Mouse (Mus musculus) spleen, adult 2 months (tissue): ENCODE measurements around the gene Pkmyt1. TPM values are rescaled to one million over a fixed set of nuclear protein-coding genes. Genes with fewer than 3 reads are reported as not detected.

Experiments
- DNase-seq, 2 experiments: peaks; one replicate each; pipeline versions ENCODE4 v3.0.0 to v3.0.0-alpha.2; 2012 to 2021; ENCODE audit warnings: low spot score in 2 of 2, low read depth in 1 of 2
- H3K27ac ChIP-seq: fragments of 200-500 bp; 2 replicates; pipeline ENCODE4 v1.5.1; 2012; ENCODE audit warnings: low read length, inconsistent platforms; ENCODE audit not compliant: insufficient read depth
- H3K27me3 ChIP-seq: fragments of 200-500 bp; 2 replicates; pipeline ENCODE4 v1.6.1; 2012; ENCODE audit warnings: mild to moderate bottlenecking, moderate library complexity, low read length, inconsistent platforms; ENCODE audit not compliant: control insufficient read depth, insufficient read depth
- H3K36me3 ChIP-seq: fragments of 200-500 bp; 2 replicates; pipeline ENCODE4 v1.6.1; 2012; ENCODE audit warnings: mild to moderate bottlenecking, low read length, inconsistent platforms; ENCODE audit not compliant: control insufficient read depth, insufficient read depth
- H3K4me1 ChIP-seq: fragments of 200-500 bp; 2 replicates; pipeline ENCODE4 v1.6.1; 2011; ENCODE audit warnings: inconsistent platforms; ENCODE audit not compliant: control insufficient read depth, insufficient read depth, insufficient read length
- H3K4me3 ChIP-seq: fragments of 200-500 bp; 2 replicates; pipeline ENCODE4 v1.5.1; 2011; ENCODE audit warnings: mild to moderate bottlenecking, inconsistent platforms; ENCODE audit not compliant: insufficient read depth, insufficient read length; ENCODE audit errors: extremely low read depth
- CTCF ChIP-seq: fragments of 200-500 bp; IDR thresholded peaks from 2 replicates; pipeline ENCODE4 v1.5.1; 2011; ENCODE audit warnings: mild to moderate bottlenecking, inconsistent platforms; ENCODE audit not compliant: insufficient read depth, insufficient read length, insufficient replicate concordance; ENCODE audit errors: extremely low read depth
- POLR2A ChIP-seq: fragments of 200-500 bp; IDR thresholded peaks from 2 replicates; pipeline ENCODE4 v1.6.1; 2011; ENCODE audit warnings: low read depth, low read length, inconsistent platforms
- WGBS: fragments of 180-500 bp; shearing (Covaris S2); methylation state at CpG from one replicate; pipeline ENCODE4 v1.1.7; 2018; 5-methylcytosine and 5-hydroxymethylcytosine counted together
- polyA plus RNA-seq: library from polyadenylated mRNA; depleted of rRNA; stranded (reverse); fragments of >200 nt; gene quantifications from 2 replicates; pipeline ENCODE4 v1.2.3, GENCODE M21; 2012

The Pkmyt1 gene
- polyA plus RNA-seq, 1 experiment = 48.3 TPM

GRCm38 (mm10) chr17:23746767-23747166 is 20.6 kb downstream of the Pkmyt1 start:
- Histone ChIP-seq H3K27me3 (peaks cover 19% of the 10 kb centered on the region), H3K36me3 (no peaks in the 10 kb centered on the region), H3K4me3 (no peak overlapping the region), H3K27ac (no peak overlapping the region; the same call in 1 of the 2 replicates), H3K4me1 (peaks cover 19% of the 10 kb centered on the region)
- DNase-seq = no peak
- TF ChIP-seq CTCF (no peak), POLR2A (no peak)
- WGBS = 61% methylated on average over 3 of the region's 3 CpGs

GRCm38 (mm10) chr17:23747471-23747870 is 21.3 kb downstream of the Pkmyt1 start:
- TF ChIP-seq POLR2A = no peak
- no peak for TF ChIP-seq CTCF
- no peaks in the 10 kb centered on the region for H3K36me3 ChIP-seq
- peaks cover 12% of the 10 kb centered on the region; the same call in 1 of the 2 replicates for H3K27me3 ChIP-seq
- DNase-seq = no peak
- no peak overlapping the region for H3K27ac ChIP-seq
- peaks cover 13% of the 10 kb centered on the region for H3K4me1 ChIP-seq
- WGBS = 81% methylated on average over 3 of the region's 3 CpGs
- no peak overlapping the region for H3K4me3 ChIP-seq

GRCm38 (mm10) chr17:23748026-23748425 is 21.9 kb downstream of the Pkmyt1 start:
- peaks cover 11% of the 10 kb centered on the region; the same call in 1 of the 2 replicates for H3K4me1 ChIP-seq
- peak; percentile 66 to 67 for DNase-seq
- peaks cover 12% of the 10 kb centered on the region; the same call in 1 of the 2 replicates for H3K27me3 ChIP-seq
- 18% methylated on average over 6 of the region's 6 CpGs for WGBS
- H3K27ac ChIP-seq = no peak overlapping the region
- H3K4me3 ChIP-seq = no peak overlapping the region
- H3K36me3 ChIP-seq = no peaks in the 10 kb centered on the region
- TF ChIP-seq POLR2A (no peak), CTCF (no peak)

- 13% methylated on average over 10 of the region's 10 CpGs for WGBS
- H3K27ac ChIP-seq = no peak overlapping the region
- DNase-seq = peak; percentile 55 to 58
- H3K27me3 ChIP-seq = peaks cover 12% of the 10 kb centered on the region; the same call in 1 of the 2 replicates
- no peaks in the 10 kb centered on the region; the same call in 1 of the 2 replicates for H3K36me3 ChIP-seq
- H3K4me1 ChIP-seq = peaks cover 11% of the 10 kb centered on the region; the same call in 1 of the 2 replicates
- peak; percentile 21; the same call in 1 of the 2 replicates for TF ChIP-seq CTCF
- TF ChIP-seq POLR2A = no peak
- peak overlapping the region; percentile 45 for H3K4me3 ChIP-seq
Observed at GRCm38 (mm10) chr17:23748631-23749391, 22.7 kb downstream of the Pkmyt1 start.

GRCm38 (mm10) chr17:23749400-23750191 is 23.5 kb downstream of the Pkmyt1 start:
- WGBS = 86% methylated on average over 11 of the region's 11 CpGs
- Histone ChIP-seq H3K27me3 (peaks cover 12% of the 10 kb centered on the region; the same call in 1 of the 2 replicates), H3K27ac (no peak overlapping the region), H3K36me3 (no peaks in the 10 kb centered on the region; the same call in 1 of the 2 replicates), H3K4me3 (no peak overlapping the region; the same call in 1 of the 2 replicates), H3K4me1 (peaks cover 11% of the 10 kb centered on the region; the same call in 1 of the 2 replicates)
- TF ChIP-seq CTCF (no peak), POLR2A (no peak)
- no peak for DNase-seq

- 81% methylated on average over 13 of the region's 13 CpGs for WGBS
- H3K4me1 ChIP-seq = no peaks in the 10 kb centered on the region
- peaks cover 9% of the 10 kb centered on the region; the same call in 1 of the 2 replicates for H3K36me3 ChIP-seq
- H3K4me3 ChIP-seq = no peak overlapping the region
- no peak for DNase-seq
- H3K27me3 ChIP-seq = no peaks in the 10 kb centered on the region
- H3K27ac ChIP-seq = no peak overlapping the region
- TF ChIP-seq CTCF (no peak), POLR2A (no peak)
Observed at GRCm38 (mm10) chr17:23755689-23756088, 29.6 kb downstream of the Pkmyt1 start.
